Comparison of ENCODE assay signal across 11 mouse cellular contexts in genomic region chr4:124970194-124970593, GRCm38 (mm10). TPM values are rescaled to one million over a fixed set of nuclear protein-coding genes. Genes with fewer than 3 reads are reported as not detected.
"Had no signal": no experiment of that assay in that cellular context is flagged by ENCODE, and none has a peak within 500 bp of the region (broad histone marks: within the 10 kb centered on the region; RNA-seq: fewer than 3 reads in every experiment).

No protein-coding gene starts in this region.

- H3K4me2 ChIP-seq: limb, embryonic 13.5 days; neural tube, embryonic 12.5 days; stomach, embryonic 15.5 days had no signal

- H3K27ac ChIP-seq: layer of hippocampus, adult 2 months; limb, embryonic 13.5 days; liver, embryonic 14.5 days; neural tube, embryonic 12.5 days; stomach, embryonic 15.5 days had no signal

- H3K4me3 ChIP-seq: layer of hippocampus, adult 2 months; limb, embryonic 13.5 days; neural tube, embryonic 12.5 days; stomach, embryonic 15.5 days had no signal

- H3K36me3 ChIP-seq: limb, embryonic 13.5 days; neural tube, embryonic 12.5 days; stomach, embryonic 15.5 days had no signal

- H3K9ac ChIP-seq: limb, embryonic 13.5 days; liver, embryonic 14.5 days; neural tube, embryonic 12.5 days; stomach, embryonic 15.5 days had no signal

- DNase-seq: kidney, adult 8-10 months; kidney, postnatal 36 days; lung, adult 18-20 months; thymus, postnatal 4 days had no signal

- H3K4me1 ChIP-seq: stomach, embryonic 15.5 days had no signal

- H3K27me3 ChIP-seq: neural tube, embryonic 12.5 days; stomach, embryonic 15.5 days had no signal

- H3K9me3 ChIP-seq: limb, embryonic 13.5 days; neural tube, embryonic 12.5 days; stomach, embryonic 15.5 days had no signal

RNA-seq across cellular contexts. Expression of gene Rspo1, which starts 16.0 kb away (rescaled TPM):
- total RNA-seq: megakaryocyte-erythroid progenitor cell, adult 5-6 weeks; monocyte, adult 5-6 weeks had no signal
